Mouse (Mus musculus) liver, postnatal 0 days (tissue): ENCODE measurements around the gene Prr14l. TPM values are rescaled to one million over a fixed set of nuclear protein-coding genes. Genes with fewer than 3 reads are reported as not detected.
"Not testable (repeated sequence)": the region's sequence is repeated elsewhere in the genome, so short reads cannot be mapped to it uniquely, and the experiment has no call there.

ENCODE experiments used
- ATAC-seq: fragments of 200-750 bp; cut with Nextera tagmentation; 2 replicates; pipeline ENCODE4 v1.8.0; 2017; ENCODE audit warnings: mild to moderate bottlenecking, moderate library complexity
- DNase-seq: peaks from one replicate; pipeline ENCODE4 v3.0.0-alpha.2; 2016
- H3K27ac ChIP-seq: fragments of 300-500 bp; sonication (generic); 2 replicates; pipeline ENCODE4 v1.5.1; 2014; ENCODE audit warnings: antibody characterized with exemption, moderate library complexity, mild to moderate bottlenecking, low read depth
- H3K27me3 ChIP-seq: fragments of 300-500 bp; sonication (generic); 2 replicates; pipeline ENCODE4 v1.6.1; 2014; ENCODE audit warnings: low read length, control low read depth, mixed read lengths; ENCODE audit not compliant: insufficient read depth
- H3K36me3 ChIP-seq: fragments of 300-500 bp; sonication (generic); replicated peaks from 2 replicates; pipeline ENCODE4 v1.6.1; 2014; ENCODE audit warnings: mild to moderate bottlenecking, control low read depth, low read length, moderate library complexity, mixed read lengths; ENCODE audit not compliant: insufficient read depth
- H3K4me1 ChIP-seq: fragments of 300-500 bp; sonication (generic); 2 replicates; pipeline ENCODE4 v1.6.1; 2014; ENCODE audit warnings: antibody characterized with exemption, mild to moderate bottlenecking, control low read depth; ENCODE audit not compliant: insufficient read depth
- H3K4me2 ChIP-seq: fragments of 300-500 bp; sonication (generic); 2 replicates; pipeline ENCODE4 v1.6.1; 2014; ENCODE audit warnings: low read depth, mild to moderate bottlenecking, low read length, moderate library complexity, mixed read lengths
- H3K4me3 ChIP-seq: fragments of 300-500 bp; sonication (generic); 2 replicates; pipeline ENCODE4 v1.5.1; 2014; ENCODE audit warnings: low read depth, low read length
- H3K9ac ChIP-seq: fragments of 300-500 bp; sonication (generic); replicated peaks from 2 replicates; pipeline ENCODE4 v1.6.1; 2014; ENCODE audit warnings: mild to moderate bottlenecking, moderate library complexity
- H3K9me3 ChIP-seq: fragments of 300-500 bp; sonication (generic); 2 replicates; pipeline ENCODE4 v1.6.1; 2016; ENCODE audit warnings: mild to moderate bottlenecking, control low read depth, low read length, mixed read lengths
- CTCF ChIP-seq: sonication (generic); IDR thresholded peaks from 2 replicates; pipeline ENCODE4 v1.5.1; 2016; ENCODE audit warnings: antibody characterized with exemption, low read depth
- EP300 ChIP-seq: IDR thresholded peaks from 2 replicates; pipeline ENCODE4 v1.6.1; 2016; ENCODE audit warnings: antibody characterized with exemption, low read depth, mild to moderate bottlenecking
- WGBS: fragments of 180-500 bp; shearing (Covaris S2); extraction: QIAGEN DNeasy Blood & Tissue Kit; methylation state at CpG from one replicate; pipeline ENCODE4 v1.1.7; 2014; ENCODE audit not compliant: insufficient replicate concordance; 5-methylcytosine and 5-hydroxymethylcytosine counted together
- polyA plus RNA-seq: library from polyadenylated mRNA; unstranded; fragments of >200 nt; fragmentation: Nextera tagmentation; extraction: Ambion mirVana; gene quantifications from 2 replicates; pipeline ENCODE4 v1.2.1, GENCODE M21; 2015

Prr14l gene
- polyA plus RNA-seq, 1 experiment from 2014 or later = 7.4 TPM

DNA sequence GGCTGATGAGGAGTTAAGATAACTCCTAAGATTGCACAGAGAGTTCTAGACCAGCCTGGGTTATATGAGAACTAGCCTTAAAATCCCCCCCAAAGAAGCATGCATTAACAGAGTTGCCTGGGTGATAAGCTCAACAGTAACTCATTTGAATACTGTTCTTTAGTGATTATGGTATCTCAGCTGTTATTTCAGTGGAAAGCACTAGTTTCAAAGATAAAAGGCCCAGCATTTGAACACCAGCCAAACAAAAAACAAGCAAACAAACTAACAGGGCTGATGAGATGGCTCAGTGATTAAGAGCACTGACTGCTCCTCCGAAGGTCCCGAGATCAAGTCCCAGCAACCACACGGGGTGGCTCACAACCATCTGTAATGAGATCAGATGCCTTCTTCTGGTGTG lies 4.9 kb downstream of the Prr14l start:
- no peak overlapping the region for H3K27ac ChIP-seq

GRCm38 (mm10) chr5:32840029-32840428 lies 14.0 kb downstream of the Prr14l start:
- peaks cover 66% of the 10 kb centered on the region for H3K36me3 ChIP-seq

More for the DNA sequence above, 4.9 kb downstream of the Prr14l start:
- Histone ChIP-seq H3K27me3 (no peaks in the 10 kb centered on the region), H3K4me1 (peaks cover 24% of the 10 kb centered on the region), H3K9me3 (no peaks in the 10 kb centered on the region), H3K36me3 (peaks cover 7% of the 10 kb centered on the region; the same call in 1 of the 2 replicates), H3K4me2 (no peak overlapping the region), H3K4me3 (no peak overlapping the region), H3K9ac (no peak overlapping the region)
- ATAC-seq (no peak), DNase-seq (no peak)
- no peak for TF ChIP-seq CTCF
- TF ChIP-seq EP300 = peak; percentile 91
- whole genome bisulfite sequencing = 54% methylated on average over 3 of the region's 3 CpGs

DNA sequence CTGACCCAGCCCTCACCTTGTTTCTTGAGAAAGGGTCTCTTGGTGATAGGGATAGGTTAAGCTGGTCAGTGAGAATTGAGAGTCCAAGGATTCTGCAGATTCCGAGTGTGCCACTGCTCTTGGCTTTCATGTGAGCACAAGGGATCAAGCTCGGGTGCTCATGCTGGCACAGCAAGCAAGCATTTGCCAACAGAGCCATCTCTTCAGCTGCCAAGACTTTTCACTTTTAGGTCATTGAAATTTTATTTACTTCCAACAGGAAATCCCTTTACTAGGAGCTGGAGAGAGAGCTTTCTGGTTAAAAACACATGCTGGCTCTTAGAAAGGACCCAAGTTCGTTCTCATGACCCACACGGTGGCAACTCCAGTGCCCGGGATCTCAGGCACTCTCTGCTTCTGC lies 17.1 kb downstream of the Prr14l start:
- H3K27ac ChIP-seq = no peak overlapping the region
- peaks cover 71% of the 10 kb centered on the region for H3K36me3 ChIP-seq
- ATAC-seq = no peak
- WGBS = 85% methylated on average over 5 of the region's 5 CpGs
- H3K4me1 ChIP-seq = no peaks in the 10 kb centered on the region
- no peak overlapping the region for H3K4me3 ChIP-seq
- H3K27me3 ChIP-seq = no peaks in the 10 kb centered on the region
- no peaks in the 10 kb centered on the region for H3K9me3 ChIP-seq
- no peak for DNase-seq
- H3K9ac ChIP-seq = no peak overlapping the region
- no peak overlapping the region for H3K4me2 ChIP-seq
- TF ChIP-seq CTCF (no peak), EP300 (no peak)

More at GRCm38 (mm10) chr5:32840029-32840428, 14.0 kb downstream of the Prr14l start:
- no peak for DNase-seq
- Histone ChIP-seq H3K9me3 (no peaks in the 10 kb centered on the region), H3K4me2 (no peak overlapping the region), H3K4me1 (no peaks in the 10 kb centered on the region), H3K27me3 (no peaks in the 10 kb centered on the region), H3K27ac (no peak overlapping the region), H3K4me3 (no peak overlapping the region), H3K9ac (no peak overlapping the region)
- TF ChIP-seq EP300 (no peak), CTCF (peak; percentile 46)
- 91% methylated on average over 2 of the region's 2 CpGs for WGBS
- ATAC-seq = no peak

- no peak overlapping the region for H3K27ac ChIP-seq
- TF ChIP-seq EP300 (no peak), CTCF (no peak)
- H3K27me3 ChIP-seq = no peaks in the 10 kb centered on the region
- peaks cover 68% of the 10 kb centered on the region for H3K36me3 ChIP-seq
- H3K9me3 ChIP-seq = no peaks in the 10 kb centered on the region
- no peak for ATAC-seq
- H3K4me3 ChIP-seq = no peak overlapping the region
- no peaks in the 10 kb centered on the region for H3K4me1 ChIP-seq
- H3K4me2 ChIP-seq = no peak overlapping the region
- DNase-seq = no peak
- H3K9ac ChIP-seq = no peak overlapping the region
- WGBS = 80% methylated on average over 1 of the region's 1 CpGs
Observed at GRCm38 (mm10) chr5:32834497-32834896, 19.6 kb downstream of the Prr14l start.

DNA sequence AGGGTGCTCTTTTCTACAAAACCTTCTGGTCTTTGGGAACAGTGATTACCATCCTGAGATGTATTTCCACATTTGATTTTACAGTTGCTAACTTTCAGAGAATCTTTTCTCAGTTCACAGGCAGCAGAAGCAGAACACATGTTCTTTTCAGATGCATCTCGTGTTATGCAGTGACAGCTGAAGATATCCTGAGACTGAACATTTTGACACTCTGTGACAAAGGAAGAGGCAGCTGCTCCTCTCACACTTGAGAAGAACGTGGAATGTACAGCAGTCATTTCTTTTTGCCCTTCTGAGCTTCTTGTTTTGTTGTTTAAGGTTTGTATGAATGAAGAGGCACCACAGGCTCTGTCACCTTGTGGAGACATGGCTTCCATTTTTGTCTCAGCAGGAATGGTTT lies 24.0 kb downstream of the Prr14l start:
- no peak overlapping the region for H3K9ac ChIP-seq
- no peak overlapping the region for H3K27ac ChIP-seq
- H3K4me3 ChIP-seq = no peak overlapping the region
- DNase-seq = no peak
- ATAC-seq = no peak
- no peak overlapping the region for H3K4me2 ChIP-seq
- no peak for TF ChIP-seq EP300
- no peak for TF ChIP-seq CTCF
- H3K4me1 ChIP-seq = no peaks in the 10 kb centered on the region
- H3K9me3 ChIP-seq = no peaks in the 10 kb centered on the region
- WGBS = 89% methylated on average over 2 of the region's 2 CpGs
- peaks cover 55% of the 10 kb centered on the region for H3K36me3 ChIP-seq
- no peaks in the 10 kb centered on the region for H3K27me3 ChIP-seq

DNA sequence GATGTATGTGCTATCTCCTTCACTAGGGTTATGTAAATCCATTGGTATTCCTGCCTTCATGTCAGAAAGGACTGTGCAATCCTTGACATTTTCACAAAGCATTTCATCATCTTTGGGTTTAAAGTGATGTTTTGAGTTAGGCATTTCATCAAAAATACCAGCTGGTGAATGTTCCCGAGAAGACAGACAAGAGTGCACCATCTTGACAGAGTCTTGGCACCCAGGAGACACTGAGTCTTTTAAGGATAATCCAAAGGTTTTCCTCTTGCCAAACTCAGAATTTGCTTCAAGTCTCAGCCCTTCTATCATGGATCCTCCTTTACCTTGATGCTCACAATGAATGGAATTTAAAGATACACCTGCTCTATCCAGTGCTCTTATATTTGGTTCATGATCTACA lies 25.3 kb downstream of the Prr14l start:
- WGBS = 77% methylated on average over 1 of the region's 1 CpGs
- H3K4me2 ChIP-seq, H3K9ac ChIP-seq, ATAC-seq, DNase-seq, H3K4me1 ChIP-seq, H3K27ac ChIP-seq, H3K4me3 ChIP-seq, H3K9me3 ChIP-seq, H3K27me3 ChIP-seq: not testable (repeated sequence)
- H3K36me3 ChIP-seq = peaks cover 42% of the 10 kb centered on the region

GRCm38 (mm10) chr5:32827009-32827408 lies 27.0 kb downstream of the Prr14l start, which contains the start of gene Gm20671:
Gene Gm20671 (minus strand): TSS chr5:32827109.
- Histone ChIP-seq H3K4me2 (no peak within 1 kb of the TSS), H3K36me3 (peaks cover 33% of the 10 kb centered on the region), H3K9me3 (no peaks in the 10 kb centered on the region), H3K9ac (no peak within 1 kb of the TSS), H3K27me3 (no peaks in the 10 kb centered on the region), H3K27ac (no peak within 1 kb of the TSS), H3K4me1 (no peaks in the 10 kb centered on the region), H3K4me3 (no peak within 1 kb of the TSS)
- ATAC-seq (no peak), DNase-seq (no peak)
- 79% methylated on average over 7 of the region's 7 CpGs for WGBS
- TF ChIP-seq EP300 (no peak), CTCF (no peak)
